Mouse (Mus musculus) forebrain, embryonic 11.5 days (tissue): ENCODE data around the gene Cldn7. TPM values are rescaled to one million over a fixed set of nuclear protein-coding genes. Genes with fewer than 3 reads are reported as not detected.
A peak's percentile ranks its signal among the peaks of the same experiment; 100 is the strongest.
"Not testable (repeated sequence)": the region's sequence is repeated elsewhere in the genome, so short reads cannot be mapped to it uniquely, and the experiment has no call there.

Experiments used
- ATAC-seq: fragments of 200-750 bp; cut with Nextera tagmentation; replicated peaks from 2 replicates; pipeline ENCODE4 v1.8.0; 2017; ENCODE audit warnings: moderate TSS enrichment; ENCODE audit not compliant: low FRiP score
- DNase-seq: peaks from one replicate; pipeline ENCODE4 v3.0.0-alpha.2; 2017; ENCODE audit warnings: low spot score
- H3K27ac ChIP-seq: fragments of 300-500 bp; sonication (generic); 2 replicates; pipeline ENCODE4 v1.5.1; 2014; ENCODE audit warnings: low read depth, low read length
- H3K27me3 ChIP-seq: fragments of 300-500 bp; sonication (generic); 2 replicates; pipeline ENCODE4 v1.6.1; 2014; ENCODE audit warnings: mild to moderate bottlenecking, low read length, mixed read lengths; ENCODE audit not compliant: control insufficient read depth, insufficient read depth
- H3K36me3 ChIP-seq: fragments of 300-500 bp; sonication (generic); 2 replicates; pipeline ENCODE4 v1.6.1; 2014; ENCODE audit warnings: mild to moderate bottlenecking, low read length, moderate library complexity, mixed read lengths; ENCODE audit not compliant: control insufficient read depth, insufficient read depth
- H3K4me1 ChIP-seq: fragments of 300-500 bp; sonication (generic); replicated peaks from 2 replicates; pipeline ENCODE4 v1.6.1; 2014; ENCODE audit warnings: low read length, mixed read lengths; ENCODE audit not compliant: control insufficient read depth, insufficient read depth
- H3K4me2 ChIP-seq: fragments of 300-500 bp; sonication (generic); 2 replicates; pipeline ENCODE4 v1.6.1; 2014; ENCODE audit warnings: low read depth, mild to moderate bottlenecking, low read length, moderate library complexity, mixed read lengths; ENCODE audit not compliant: severe bottlenecking
- H3K4me3 ChIP-seq: fragments of 300-500 bp; sonication (generic); 2 replicates; pipeline ENCODE4 v1.5.1; 2014; ENCODE audit warnings: low read depth, low read length
- H3K9ac ChIP-seq: fragments of 300-500 bp; sonication (generic); 2 replicates; pipeline ENCODE4 v1.6.1; 2014; ENCODE audit warnings: low read length
- H3K9me3 ChIP-seq: fragments of 300-500 bp; sonication (generic); 2 replicates; pipeline ENCODE4 v1.6.1; 2016; ENCODE audit warnings: low read length, mixed read lengths; ENCODE audit not compliant: control insufficient read depth
- WGBS: fragments of 180-500 bp; shearing (Covaris S2); extraction: QIAGEN DNeasy Blood & Tissue Kit; methylation state at CpG from one replicate; pipeline ENCODE4 v1.1.7; 2014; 5-methylcytosine and 5-hydroxymethylcytosine counted together
- polyA plus RNA-seq: library from polyadenylated mRNA; unstranded; fragments of >200 nt; fragmentation: Nextera tagmentation; extraction: Ambion mirVana; gene quantifications from 2 replicates; pipeline ENCODE4 v1.2.1, GENCODE M21; 2014

Cldn7 gene
- polyA plus RNA-seq, 1 experiment from 2014 or later, result 3.2 TPM

DNA sequence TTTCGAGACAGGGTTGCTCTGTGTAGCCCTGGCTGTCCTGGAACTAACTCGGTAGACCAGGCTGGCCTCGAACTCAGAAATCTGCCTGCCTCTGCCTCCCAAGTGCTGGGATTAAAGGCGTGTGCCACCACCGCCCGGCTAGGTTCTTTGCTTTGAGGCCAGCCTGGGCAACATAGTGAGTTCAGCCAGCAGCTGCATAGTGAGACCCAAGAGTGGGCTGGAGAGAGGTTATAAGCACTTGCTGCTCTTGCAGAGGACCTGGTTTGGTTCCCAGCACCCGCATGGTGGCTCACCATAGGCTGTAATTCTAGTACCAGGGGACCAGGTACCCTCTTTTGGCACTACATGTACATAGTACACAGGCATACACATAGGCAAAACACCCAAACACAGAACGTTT is 34.4 kb upstream of the Cldn7 start:
- WGBS, result 90% methylated on average over 8 of the region's 8 CpGs
- not testable (repeated sequence) for H3K36me3 ChIP-seq

DNA sequence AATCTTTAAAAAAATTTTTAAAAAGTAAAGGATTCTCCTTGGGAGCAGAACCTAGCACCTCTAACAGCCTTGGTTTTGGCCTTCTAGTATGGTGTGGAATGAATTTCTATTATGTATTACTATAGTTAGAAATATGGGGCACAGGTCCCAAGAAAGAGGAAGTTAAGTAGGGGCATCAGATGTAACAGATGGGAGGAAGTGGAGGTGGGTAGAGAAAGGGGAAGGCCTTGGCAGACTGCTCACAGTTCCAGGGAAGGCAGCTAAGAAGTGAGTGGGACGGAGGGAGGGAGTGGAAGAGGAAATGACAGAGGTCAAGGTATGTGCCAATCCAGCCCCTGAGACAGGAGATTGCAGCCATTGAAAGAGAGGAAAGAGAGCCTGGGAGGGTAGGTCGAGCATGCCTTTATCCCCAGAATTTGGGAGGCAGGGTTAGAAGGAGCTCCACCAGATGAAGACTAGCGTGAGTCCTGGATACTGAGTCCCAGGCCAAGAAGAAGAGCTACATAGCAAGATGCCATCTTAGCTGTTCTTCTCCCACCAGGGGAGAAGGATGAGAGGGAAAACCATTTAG is 33.5 kb upstream of the Cldn7 start:
- Histone ChIP-seq H3K4me2 (no peak overlapping the region), H3K9me3 (no peaks in the 10 kb centered on the region), H3K36me3 (no peaks in the 10 kb centered on the region), H3K4me3 (no peak overlapping the region), H3K27me3 (peaks cover 8% of the 10 kb centered on the region; the same call in 1 of the 2 replicates), H3K27ac (no peak overlapping the region), H3K4me1 (peaks cover 5% of the 10 kb centered on the region; the same call in 1 of the 2 replicates), H3K9ac (no peak overlapping the region)
- no peak for DNase-seq
- 72% methylated on average over 3 of the region's 3 CpGs for WGBS
- no peak for ATAC-seq

More for the DNA sequence above, 34.4 kb upstream of the Cldn7 start:
- H3K27me3 ChIP-seq, H3K4me2 ChIP-seq, H3K9me3 ChIP-seq, H3K27ac ChIP-seq, H3K4me3 ChIP-seq, H3K4me1 ChIP-seq, DNase-seq, ATAC-seq, H3K9ac ChIP-seq: not testable (repeated sequence)

DNA sequence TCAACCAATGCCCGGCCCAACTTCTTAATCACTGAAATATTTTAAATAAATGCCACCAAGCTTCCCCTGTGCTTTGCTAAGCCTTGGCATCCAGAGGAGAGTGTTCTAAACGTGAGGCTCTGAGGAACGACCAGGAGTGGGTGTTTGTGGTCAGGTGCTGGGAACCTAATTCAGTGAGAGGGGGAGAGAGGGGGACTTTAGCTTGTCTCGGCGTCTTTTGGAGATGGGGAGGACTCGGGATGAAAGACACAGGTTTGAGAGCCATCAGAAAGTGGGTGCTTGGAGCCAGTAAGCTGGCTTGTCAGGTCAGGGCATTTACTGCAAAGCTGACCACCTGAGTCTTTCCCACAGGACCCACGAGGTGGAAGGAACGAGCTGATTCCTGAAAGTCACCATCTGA is 32.8 kb upstream of the Cldn7 start:
- ATAC-seq, result no peak
- H3K27me3 ChIP-seq, result peaks cover 15% of the 10 kb centered on the region
- H3K27ac ChIP-seq, result no peak overlapping the region
- H3K9ac ChIP-seq, result no peak overlapping the region
- H3K4me2 ChIP-seq, result no peak overlapping the region
- 79% methylated on average over 8 of the region's 8 CpGs for WGBS
- H3K4me1 ChIP-seq, result peaks cover 11% of the 10 kb centered on the region
- H3K36me3 ChIP-seq, result no peaks in the 10 kb centered on the region
- H3K9me3 ChIP-seq, result no peaks in the 10 kb centered on the region
- no peak overlapping the region for H3K4me3 ChIP-seq
- no peak for DNase-seq

DNA sequence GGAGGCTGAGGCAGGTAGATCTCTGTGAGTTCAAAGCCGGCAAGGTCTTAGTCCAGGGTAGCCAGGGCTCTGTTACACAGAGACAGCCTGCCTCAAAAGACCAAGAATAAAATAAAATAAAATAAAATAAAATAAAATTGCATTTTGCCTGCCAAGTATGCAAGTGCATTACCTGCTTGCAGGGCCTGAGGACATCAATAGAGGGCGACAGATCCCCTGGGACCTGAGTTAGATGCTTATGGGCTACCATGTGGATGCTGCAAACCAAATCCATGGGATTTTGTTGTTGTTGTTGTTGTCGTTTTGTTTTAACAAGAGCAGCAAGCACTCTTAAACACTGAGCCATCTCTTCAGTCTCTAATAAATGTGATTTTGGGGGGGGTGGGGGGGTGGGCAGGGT is 32.3 kb upstream of the Cldn7 start:
- no peaks in the 10 kb centered on the region for H3K36me3 ChIP-seq
- H3K4me2 ChIP-seq, result no peak overlapping the region
- no peak overlapping the region for H3K9ac ChIP-seq
- ATAC-seq, result no peak
- no peaks in the 10 kb centered on the region for H3K9me3 ChIP-seq
- H3K27me3 ChIP-seq, result peaks cover 20% of the 10 kb centered on the region
- no peak for DNase-seq
- WGBS, result 45% methylated on average over 3 of the region's 3 CpGs
- no peak overlapping the region for H3K27ac ChIP-seq
- H3K4me3 ChIP-seq, result no peak overlapping the region
- peaks cover 12% of the 10 kb centered on the region for H3K4me1 ChIP-seq

DNA sequence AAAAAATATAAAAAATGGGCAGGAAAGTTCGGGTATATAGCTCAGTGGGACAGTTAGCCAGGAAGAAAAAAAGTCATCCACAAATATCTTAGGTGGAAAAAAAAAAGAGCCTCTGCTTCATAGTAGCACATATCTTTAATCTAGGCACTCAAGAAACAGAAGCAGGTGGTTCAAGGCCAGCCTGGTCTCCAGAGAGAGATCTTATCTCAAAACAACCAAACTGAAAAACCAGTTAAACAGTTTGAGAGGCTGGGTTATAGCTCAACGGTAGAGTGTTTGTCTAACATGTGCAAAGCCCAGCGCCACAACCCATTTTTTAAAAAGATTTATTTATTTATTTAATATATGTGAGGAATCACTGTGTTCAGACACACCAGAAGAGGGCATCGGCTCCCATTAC is 31.5 kb upstream of the Cldn7 start:
- Histone ChIP-seq H3K9me3 (no peaks in the 10 kb centered on the region), H3K27me3 (peaks cover 27% of the 10 kb centered on the region), H3K4me3 (no peak overlapping the region), H3K27ac (no peak overlapping the region), H3K4me2 (no peak overlapping the region), H3K9ac (no peak overlapping the region), H3K36me3 (no peaks in the 10 kb centered on the region), H3K4me1 (peaks cover 12% of the 10 kb centered on the region)
- ATAC-seq (no peak), DNase-seq (no peak)
- WGBS, result 79% methylated on average over 4 of the region's 4 CpGs

DNA sequence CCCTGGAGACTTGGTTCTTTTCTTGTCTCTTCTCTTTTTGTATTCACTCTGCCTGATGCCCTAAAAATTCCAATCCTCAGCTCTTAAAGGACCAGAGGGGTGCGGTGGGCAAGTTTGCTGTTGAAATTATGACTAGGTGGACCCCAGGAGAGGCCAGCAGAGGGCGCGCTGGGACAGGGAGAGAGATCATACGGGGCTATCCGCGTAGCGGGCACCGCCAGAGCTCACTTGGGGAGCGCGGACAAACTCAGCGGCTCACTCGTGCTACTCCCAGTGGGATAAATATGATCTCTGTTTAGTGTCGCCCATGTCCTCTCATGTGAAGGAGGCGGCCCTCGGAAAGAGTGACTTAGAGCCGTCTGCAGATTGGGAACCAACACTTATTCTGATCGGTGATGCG is 30.4 kb upstream of the Cldn7 start:
- Histone ChIP-seq H3K9ac (peak overlapping the region; percentile 24; the same call in 1 of the 2 replicates), H3K4me3 (0 out of 2 replicates have a peak overlapping the region, but pooled peaks have one; percentile 12), H3K36me3 (no peaks in the 10 kb centered on the region), H3K27me3 (peaks cover 30% of the 10 kb centered on the region), H3K9me3 (no peaks in the 10 kb centered on the region), H3K4me1 (peaks cover 12% of the 10 kb centered on the region), H3K4me2 (peak overlapping the region; percentile 45), H3K27ac (no peak overlapping the region)
- peak; percentile 98 for DNase-seq
- WGBS, result 2% methylated on average over 18 of the region's 18 CpGs
- 0 out of 2 replicates have a peak, but pooled peaks have one; percentile 40 for ATAC-seq

DNA sequence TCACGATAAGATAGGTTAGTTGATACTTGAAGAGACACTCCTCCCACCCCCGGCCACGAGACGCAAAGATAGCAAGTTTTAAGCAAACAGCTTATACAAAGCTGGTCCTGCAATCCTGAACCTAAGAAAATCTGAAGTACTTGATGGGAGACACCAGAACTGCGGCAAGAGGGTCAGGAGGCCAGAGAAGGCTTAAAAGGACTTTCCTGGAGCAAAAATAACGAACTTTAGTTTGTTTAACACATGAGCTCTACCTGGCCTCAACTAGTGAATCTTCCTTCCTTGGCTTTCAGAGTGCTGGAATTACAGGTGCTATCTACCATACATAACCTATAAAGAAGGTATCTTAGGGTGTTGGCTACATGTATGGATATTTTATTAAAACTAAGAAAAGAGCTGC is 29.9 kb upstream of the Cldn7 start:
- Histone ChIP-seq H3K9me3 (no peaks in the 10 kb centered on the region), H3K4me2 (no peak overlapping the region), H3K9ac (no peak overlapping the region; the same call in 1 of the 2 replicates), H3K27me3 (peaks cover 30% of the 10 kb centered on the region), H3K4me3 (no peak overlapping the region), H3K36me3 (no peaks in the 10 kb centered on the region), H3K27ac (0 out of 2 replicates have a peak overlapping the region, but pooled peaks have one; percentile 43), H3K4me1 (peaks cover 12% of the 10 kb centered on the region)
- DNase-seq (no peak), ATAC-seq (no peak)
- WGBS, result 16% methylated on average over 6 of the region's 6 CpGs

DNA sequence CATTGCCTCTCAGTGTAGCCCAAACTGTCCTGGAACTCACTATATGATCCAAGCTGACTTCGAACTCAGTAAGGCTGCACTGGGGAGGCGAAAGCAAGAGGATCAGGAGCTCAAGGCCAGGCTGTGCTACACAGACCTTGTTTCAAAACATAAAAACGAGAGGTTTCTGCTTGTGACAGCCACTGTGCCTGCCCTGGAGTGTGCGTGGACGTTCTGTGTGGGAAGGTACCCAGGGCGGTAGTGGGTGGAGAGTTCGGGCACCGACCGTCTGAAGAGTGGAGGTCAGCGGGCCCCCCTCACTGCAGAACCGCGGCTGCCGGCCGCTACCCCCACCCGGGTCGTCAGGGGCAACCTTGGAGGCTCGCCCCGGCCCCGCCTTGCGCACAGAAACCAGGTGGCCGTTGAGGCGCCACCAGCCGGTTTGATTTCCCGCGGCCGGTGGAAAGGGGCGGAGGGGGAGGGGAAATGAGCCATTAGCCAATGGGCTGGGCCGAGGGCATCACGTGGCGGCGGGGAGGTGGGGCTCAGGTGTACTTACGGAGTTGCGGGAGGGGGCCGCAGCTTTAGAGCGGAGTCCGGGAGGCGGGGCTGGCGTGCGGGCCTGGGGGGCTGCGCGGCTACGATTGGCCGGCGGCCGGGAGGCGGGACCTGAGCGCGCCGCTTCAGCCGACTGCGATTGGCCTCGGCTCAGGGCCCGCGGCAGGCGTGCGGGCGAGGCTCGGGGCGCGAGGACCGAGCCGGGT is 29.3 kb upstream of the Cldn7 start, which contains the start of gene Ybx2:
Ybx2 (plus strand) TSS at position 660 of the 743 bp plus-strand sequence.
- Histone ChIP-seq H3K4me3 (peak within 1 kb of the TSS; percentile 53), H3K27me3 (peaks cover 30% of the 10 kb centered on the region), H3K4me1 (peaks cover 12% of the 10 kb centered on the region), H3K27ac (0 out of 2 replicates have a peak within 1 kb of the TSS, but pooled peaks have one; percentile 43), H3K9me3 (no peaks in the 10 kb centered on the region), H3K9ac (peak within 1 kb of the TSS; percentile 68), H3K36me3 (no peaks in the 10 kb centered on the region), H3K4me2 (peak within 1 kb of the TSS; percentile 99)
- 2% methylated on average over 37 of the region's 62 CpGs for WGBS
- ATAC-seq, result peak; percentile 91
- peak; percentile 96 for DNase-seq
